Comparison of ENCODE assay signal across 11 mouse cellular contexts in genomic region chr3:136736773-136737298, GRCm38 (mm10).
"Had no signal": no experiment of that assay in that cellular context is flagged by ENCODE, and none has a peak within 500 bp of the region (broad histone marks: within the 10 kb centered on the region; RNA-seq: fewer than 3 reads in every experiment).

No protein-coding gene starts in this region.

- H3K36me3 ChIP-seq: kidney, embryonic 15.5 days; limb, embryonic 15.5 days; midbrain, embryonic 10.5 days; neural tube, embryonic 15.5 days had no signal

- H3K4me3 ChIP-seq: kidney, embryonic 15.5 days; limb, embryonic 15.5 days; midbrain, embryonic 10.5 days; myocyte; neural tube, embryonic 15.5 days had no signal

- H3K9ac ChIP-seq: kidney, embryonic 15.5 days; limb, embryonic 15.5 days; lung, embryonic 14.5 days; neural tube, embryonic 15.5 days had no signal

- H3K4me2 ChIP-seq: kidney, embryonic 15.5 days; limb, embryonic 15.5 days; lung, embryonic 14.5 days; neural tube, embryonic 15.5 days had no signal

- H3K9me3 ChIP-seq: kidney, embryonic 15.5 days; limb, embryonic 15.5 days; midbrain, embryonic 10.5 days; neural tube, embryonic 15.5 days had no signal

- H3K27me3 ChIP-seq: kidney, embryonic 15.5 days; limb, embryonic 15.5 days; neural tube, embryonic 15.5 days had no signal

- ATAC-seq: intestine, embryonic 16.5 days had no signal

- DNase-seq: kidney, adult 2 months; kidney, postnatal 14 days; lung, embryonic 14.5 days; midbrain, embryonic 14.5 days had no signal

- H3K27ac ChIP-seq: kidney, embryonic 15.5 days; limb, embryonic 15.5 days; midbrain, embryonic 10.5 days; neural tube, embryonic 15.5 days; stomach, postnatal 0 days had no signal
